Mouse (Mus musculus) right cerebral cortex, postnatal 4 days (tissue): ENCODE data around the gene Crtc1.

Experiments
- DNase-seq: peaks from one replicate; pipeline ENCODE4 v3.0.0-alpha.2; 2022

Gene Crtc1

GRCm38 (mm10) chr8:70419879-70420643, 19.3 kb downstream of the Crtc1 start:
- DNase-seq: no peak

GRCm38 (mm10) chr8:70418954-70419353, 20.4 kb downstream of the Crtc1 start:
- peak; percentile 42 for DNase-seq

GRCm38 (mm10) chr8:70417914-70418313, 21.5 kb downstream of the Crtc1 start:
- DNase-seq: no peak

GRCm38 (mm10) chr8:70416941-70417340, 22.4 kb downstream of the Crtc1 start:
- DNase-seq: no peak

GRCm38 (mm10) chr8:70415540-70416451, 23.6 kb downstream of the Crtc1 start:
- DNase-seq: no peak

GRCm38 (mm10) chr8:70414310-70414946, 25.0 kb downstream of the Crtc1 start:
- no peak for DNase-seq

GRCm38 (mm10) chr8:70410281-70410680, 29.1 kb downstream of the Crtc1 start:
- no peak for DNase-seq

GRCm38 (mm10) chr8:70409455-70409871, 29.9 kb downstream of the Crtc1 start:
- no peak for DNase-seq

GRCm38 (mm10) chr8:70409019-70409418, 30.4 kb downstream of the Crtc1 start:
- no peak for DNase-seq

- no peak for DNase-seq
Observed at GRCm38 (mm10) chr8:70408301-70408700, 31.1 kb downstream of the Crtc1 start.

GRCm38 (mm10) chr8:70406427-70407069, 32.8 kb downstream of the Crtc1 start:
- DNase-seq: no peak

GRCm38 (mm10) chr8:70405189-70405588, 34.2 kb downstream of the Crtc1 start:
- DNase-seq: no peak

GRCm38 (mm10) chr8:70404212-70404611, 35.2 kb downstream of the Crtc1 start:
- no peak for DNase-seq

- no peak for DNase-seq
Observed at GRCm38 (mm10) chr8:70397611-70398563, 41.5 kb downstream of the Crtc1 start.

- no peak for DNase-seq
Observed at GRCm38 (mm10) chr8:70396184-70396583, 43.2 kb downstream of the Crtc1 start.

- DNase-seq: no peak
Observed at GRCm38 (mm10) chr8:70395649-70396048, 43.7 kb downstream of the Crtc1 start.

GRCm38 (mm10) chr8:70394269-70394998, 44.9 kb downstream of the Crtc1 start:
- no peak for DNase-seq

GRCm38 (mm10) chr8:70393087-70393486, 46.3 kb downstream of the Crtc1 start:
- DNase-seq: no peak

GRCm38 (mm10) chr8:70389678-70390077, 49.7 kb downstream of the Crtc1 start:
- DNase-seq: no peak

GRCm38 (mm10) chr8:70383287-70383686, 56.1 kb downstream of the Crtc1 start:
- peak; percentile 49 for DNase-seq

GRCm38 (mm10) chr8:70380069-70380468, 59.3 kb downstream of the Crtc1 start:
- no peak for DNase-seq
